Mouse (Mus musculus): Measurements from ENCODE around the gene Coro7.

Gene Coro7

GRCm38 (mm10) chr16:4679121-4680018, at the start of gene Coro7:
TSS of gene Coro7 (minus strand) at chr16:4679777.
- peak; percentile 98 for DNase-seq (ENCODE audit: low read depth, low spot score)

DNA sequence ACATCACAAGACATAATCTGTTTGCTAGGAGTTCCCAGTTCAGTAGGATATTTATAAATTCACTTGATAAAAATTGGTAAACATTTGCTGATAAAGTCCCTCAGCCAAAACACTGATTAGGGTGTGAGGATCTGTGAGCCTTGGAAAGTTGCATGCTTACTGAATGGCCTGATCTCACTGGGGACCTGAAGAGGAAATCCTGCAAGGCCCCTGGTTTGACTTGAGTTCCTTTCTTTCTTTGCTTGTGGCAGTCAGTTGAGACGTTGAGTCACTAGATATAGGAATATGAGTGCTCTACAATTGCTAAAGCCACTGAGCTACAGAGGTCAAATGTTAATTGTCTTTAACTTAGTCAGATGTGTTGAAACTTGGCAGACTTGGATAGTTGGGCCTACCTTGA, 48.4 kb upstream of the Coro7 start:
- DNase-seq (ENCODE audit: low read depth, low spot score), result no peak

GRCm38 (mm10) chr16:4727526-4727925, 47.9 kb upstream of the Coro7 start:
- DNase-seq (ENCODE audit: low read depth, low spot score), result no peak

GRCm38 (mm10) chr16:4726528-4727128, 47.1 kb upstream of the Coro7 start:
- DNase-seq (ENCODE audit: low read depth, low spot score), result peak; percentile 58

DNA sequence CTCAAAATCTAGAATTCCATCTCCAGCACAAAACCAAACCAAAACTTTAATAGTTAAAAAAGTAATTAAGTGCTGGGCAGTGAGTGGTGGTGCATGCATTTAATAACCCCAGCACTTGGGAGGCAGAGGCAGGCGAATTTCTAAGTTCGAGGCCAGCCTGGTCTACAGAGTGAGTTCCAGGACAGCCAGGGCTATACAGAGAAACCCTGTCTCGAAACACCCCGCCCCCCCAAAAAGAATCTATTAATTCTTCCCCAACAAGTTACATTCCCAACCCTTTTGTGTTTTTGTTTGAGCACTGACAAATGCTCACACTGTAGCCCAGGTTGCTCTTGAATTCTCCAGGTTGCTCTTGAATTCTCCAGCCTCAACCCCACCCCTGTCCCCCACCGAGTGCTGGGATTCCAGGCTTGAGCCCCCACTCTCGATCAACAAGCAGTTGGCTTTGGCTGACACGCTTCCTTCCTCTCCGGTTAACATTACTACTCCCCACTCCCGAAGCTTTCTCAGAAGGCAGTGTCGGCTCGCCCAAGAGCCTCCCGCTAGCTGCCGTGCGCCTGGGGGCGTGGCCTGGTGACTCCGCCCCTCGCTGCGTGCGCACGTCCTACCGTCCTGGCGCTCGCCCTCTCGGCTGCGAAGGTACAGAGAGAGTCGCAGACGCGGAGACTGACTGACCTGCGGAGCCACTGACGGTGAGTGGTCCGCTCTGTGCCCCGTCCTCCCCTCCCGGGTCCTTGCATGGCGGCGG, 46.4 kb upstream of the Coro7 start, which contains the start of gene Hmox2:
Gene Hmox2, plus strand, starts transcription at position 582 of the 748 bp plus-strand sequence.
- DNase-seq (ENCODE audit: low read depth, low spot score), result peak; percentile 91

DNA sequence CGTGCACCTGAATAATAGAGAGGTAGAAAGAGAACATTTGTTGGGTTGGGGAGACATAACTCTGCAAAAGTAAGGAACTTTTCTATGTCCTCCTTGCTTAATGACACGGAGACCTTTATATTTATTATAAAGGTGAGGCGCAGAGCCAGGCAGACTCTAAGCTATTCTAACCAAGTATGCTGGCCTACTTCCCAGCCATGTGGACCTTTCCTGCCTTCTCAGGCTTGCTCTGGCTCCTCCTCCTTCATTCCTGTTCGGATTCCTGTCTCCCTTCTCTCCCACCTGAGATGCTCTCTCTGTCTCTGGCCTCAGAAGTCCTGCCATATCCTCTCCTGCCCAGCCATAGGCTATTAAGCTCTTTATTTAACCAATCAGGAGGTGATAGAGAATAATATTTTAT, 45.7 kb upstream of the Coro7 start:
- no peak for DNase-seq (ENCODE audit: low read depth, low spot score)

GRCm38 (mm10) chr16:4722915-4723209, 43.3 kb upstream of the Coro7 start:
- DNase-seq (ENCODE audit: low read depth, low spot score), result no peak

DNA sequence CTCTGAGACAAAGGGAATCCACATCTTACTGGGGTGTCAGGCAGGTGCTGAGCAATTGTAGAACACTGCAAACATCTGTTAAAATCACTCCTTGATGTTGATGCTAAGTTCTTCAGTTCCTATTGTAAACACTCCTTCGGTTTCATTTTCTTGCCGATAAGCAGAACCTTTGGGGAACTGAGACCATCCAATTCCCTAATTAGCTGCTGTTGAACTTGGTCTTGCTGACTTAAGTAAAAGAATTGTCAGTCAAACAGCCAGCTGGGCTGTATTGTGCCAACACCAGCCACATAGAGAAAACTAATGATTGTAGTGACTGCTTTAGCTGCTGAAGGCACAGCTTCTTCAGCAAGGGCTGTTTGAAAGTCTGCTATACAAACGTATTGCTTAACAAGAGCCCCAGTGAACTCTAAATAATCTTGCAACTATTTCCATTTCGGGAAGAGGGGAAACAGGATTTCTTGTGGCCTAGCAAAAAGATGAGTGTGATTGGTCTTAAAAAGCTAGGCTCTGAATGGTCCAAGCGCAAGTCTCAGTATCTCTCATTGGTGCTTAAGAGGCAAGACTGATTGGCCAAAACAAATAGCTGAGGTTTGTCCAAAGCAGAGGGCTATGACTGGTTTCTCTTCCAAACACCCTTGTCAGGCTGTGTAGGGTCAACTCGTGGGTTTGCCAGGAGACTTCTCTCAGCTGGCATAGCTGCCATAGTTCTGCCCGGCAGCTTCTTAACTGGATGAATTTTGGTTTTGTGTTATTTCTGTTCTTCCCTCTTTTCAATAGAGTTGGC, 42.7 kb upstream of the Coro7 start:
- peak; percentile 28 for DNase-seq (ENCODE audit: low read depth, low spot score)

DNA sequence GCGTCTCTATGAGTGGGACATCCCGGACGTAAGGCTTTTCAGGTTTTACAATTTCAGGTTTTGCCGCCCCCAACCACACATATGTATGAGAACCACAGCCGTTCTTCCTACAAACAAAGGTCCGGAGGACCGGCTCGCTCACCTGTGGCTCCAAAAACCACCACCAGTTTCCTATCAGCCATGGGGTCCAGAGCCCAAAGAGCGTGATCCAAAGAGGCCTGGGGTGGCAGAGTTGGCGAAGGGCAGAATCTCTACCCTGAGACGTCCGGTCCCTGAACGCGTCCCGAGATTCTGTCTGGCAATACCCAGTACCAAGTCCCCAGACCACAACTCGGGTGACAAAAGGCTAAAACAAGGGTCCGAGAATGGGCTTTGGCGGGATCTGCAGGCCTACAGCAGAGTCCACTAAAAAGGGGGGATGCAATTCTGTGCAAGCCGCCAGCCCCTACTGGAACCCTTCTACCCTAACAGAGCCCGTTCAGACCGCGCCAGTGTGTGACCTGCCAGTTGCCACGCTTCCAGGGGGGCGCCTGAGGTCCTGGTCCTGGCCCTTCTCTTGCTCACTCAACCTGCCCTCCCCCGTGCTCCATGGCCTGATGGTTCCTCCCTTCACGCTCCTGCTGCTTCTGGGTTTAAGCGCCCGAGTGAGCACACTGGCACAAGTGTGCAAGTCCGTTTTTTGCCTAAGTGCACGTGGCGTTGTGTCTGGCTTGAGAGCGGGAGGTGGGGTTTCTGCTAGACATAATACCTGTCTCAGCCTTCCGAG, 39.4 kb upstream of the Coro7 start, which contains the start of gene Nmral1:
Gene Nmral1, minus strand, starts transcription at position 604 of the 766 bp plus-strand sequence.
- peak; percentile 93 for DNase-seq (ENCODE audit: low read depth, low spot score)

DNA sequence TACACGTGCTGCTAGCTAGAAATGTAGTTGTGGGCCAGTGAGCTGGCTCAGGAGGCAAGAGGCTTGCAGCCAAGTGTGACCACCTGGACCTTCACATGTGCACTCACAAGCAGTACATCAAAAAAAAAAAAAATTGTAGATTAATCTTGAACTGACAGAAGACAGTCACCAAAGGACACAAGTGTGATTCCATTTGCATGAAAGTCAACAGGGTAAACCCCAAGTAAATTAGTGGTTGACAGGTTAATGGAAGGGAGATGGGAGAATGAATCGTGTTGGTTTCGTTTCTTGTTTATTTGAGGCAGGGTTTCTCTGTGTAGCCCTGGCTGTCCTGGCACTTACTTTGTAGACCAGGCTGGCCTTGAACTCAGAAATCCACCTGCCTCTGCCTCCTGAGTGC, 38.3 kb upstream of the Coro7 start:
- no peak for DNase-seq (ENCODE audit: low read depth, low spot score)

DNA sequence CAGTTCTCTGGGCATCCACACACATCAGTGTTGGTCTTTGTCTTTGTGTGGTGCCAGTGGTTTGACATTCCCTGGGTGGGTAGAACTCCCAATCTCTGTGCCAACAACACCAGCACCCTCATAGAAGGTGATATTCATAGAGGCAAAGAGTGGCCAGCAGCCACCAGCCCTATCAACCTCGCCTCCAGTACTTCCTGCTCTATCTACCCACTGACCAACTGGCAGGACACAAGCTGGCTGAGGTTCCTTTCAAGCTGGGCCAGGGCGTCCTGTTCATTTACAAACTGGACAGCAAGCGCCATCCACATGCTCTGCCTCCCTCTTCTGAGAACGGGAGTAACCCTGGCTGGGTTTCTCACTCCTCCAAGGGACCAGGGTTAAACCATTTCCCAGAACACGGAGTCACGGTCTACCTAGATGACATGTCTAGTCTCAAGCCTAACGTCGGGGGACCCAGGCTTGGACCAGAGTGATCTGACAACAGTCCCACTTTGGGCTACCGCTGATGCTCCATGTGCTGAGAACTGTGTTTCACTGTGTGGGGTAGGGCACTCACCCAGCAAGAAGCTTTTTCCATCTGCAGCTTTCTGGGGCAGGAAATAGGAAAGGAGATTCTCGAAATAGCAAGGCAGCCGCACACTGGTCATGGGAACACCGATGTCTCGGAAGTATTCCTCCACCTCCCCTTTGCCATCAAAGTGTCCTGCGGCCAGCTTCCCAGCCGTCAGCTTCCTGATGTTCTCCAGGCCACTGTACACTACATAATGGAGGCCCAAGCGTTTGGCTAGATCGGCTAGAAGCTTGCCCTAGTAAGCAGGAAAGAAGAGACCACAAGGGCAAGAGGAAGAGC, 34.5 kb upstream of the Coro7 start:
- no peak for DNase-seq (ENCODE audit: low read depth, low spot score)

GRCm38 (mm10) chr16:4711173-4711572, 31.6 kb upstream of the Coro7 start:
- DNase-seq (ENCODE audit: low read depth, low spot score), result no peak

DNA sequence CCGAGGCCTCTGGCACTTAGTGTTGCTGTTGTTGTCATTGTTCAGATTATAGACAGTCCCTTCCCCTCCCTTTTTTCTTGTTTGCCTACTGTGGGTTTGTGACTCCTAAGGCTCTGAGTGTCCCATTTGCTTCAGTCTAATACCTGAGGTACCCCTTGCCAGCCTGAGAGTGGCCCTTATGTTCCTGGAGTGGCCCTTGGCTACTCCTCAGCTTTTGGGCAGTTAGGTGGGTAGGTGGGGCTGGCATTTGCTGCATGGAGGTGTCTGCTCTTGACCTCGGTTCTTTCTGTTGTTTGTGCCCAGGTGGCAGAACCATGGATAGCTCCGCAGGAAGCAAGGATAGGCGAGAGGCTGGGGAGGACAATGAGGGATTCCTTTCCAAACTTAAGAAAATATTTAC, 26.0 kb upstream of the Coro7 start:
- DNase-seq (ENCODE audit: low read depth, low spot score), result peak; percentile 40

- no peak for DNase-seq (ENCODE audit: low read depth, low spot score)
Measured at GRCm38 (mm10) chr16:4702646-4703045, 23.1 kb upstream of the Coro7 start.

GRCm38 (mm10) chr16:4701211-4701610, 21.6 kb upstream of the Coro7 start:
- DNase-seq (ENCODE audit: low read depth, low spot score), result no peak

- peak; percentile 41 for DNase-seq (ENCODE audit: low read depth, low spot score)
Measured at GRCm38 (mm10) chr16:4689371-4689770, 9.8 kb upstream of the Coro7 start.

- DNase-seq (ENCODE audit: low read depth, low spot score), result no peak
Measured at GRCm38 (mm10) chr16:4684457-4684791, 4.8 kb upstream of the Coro7 start.

DNA sequence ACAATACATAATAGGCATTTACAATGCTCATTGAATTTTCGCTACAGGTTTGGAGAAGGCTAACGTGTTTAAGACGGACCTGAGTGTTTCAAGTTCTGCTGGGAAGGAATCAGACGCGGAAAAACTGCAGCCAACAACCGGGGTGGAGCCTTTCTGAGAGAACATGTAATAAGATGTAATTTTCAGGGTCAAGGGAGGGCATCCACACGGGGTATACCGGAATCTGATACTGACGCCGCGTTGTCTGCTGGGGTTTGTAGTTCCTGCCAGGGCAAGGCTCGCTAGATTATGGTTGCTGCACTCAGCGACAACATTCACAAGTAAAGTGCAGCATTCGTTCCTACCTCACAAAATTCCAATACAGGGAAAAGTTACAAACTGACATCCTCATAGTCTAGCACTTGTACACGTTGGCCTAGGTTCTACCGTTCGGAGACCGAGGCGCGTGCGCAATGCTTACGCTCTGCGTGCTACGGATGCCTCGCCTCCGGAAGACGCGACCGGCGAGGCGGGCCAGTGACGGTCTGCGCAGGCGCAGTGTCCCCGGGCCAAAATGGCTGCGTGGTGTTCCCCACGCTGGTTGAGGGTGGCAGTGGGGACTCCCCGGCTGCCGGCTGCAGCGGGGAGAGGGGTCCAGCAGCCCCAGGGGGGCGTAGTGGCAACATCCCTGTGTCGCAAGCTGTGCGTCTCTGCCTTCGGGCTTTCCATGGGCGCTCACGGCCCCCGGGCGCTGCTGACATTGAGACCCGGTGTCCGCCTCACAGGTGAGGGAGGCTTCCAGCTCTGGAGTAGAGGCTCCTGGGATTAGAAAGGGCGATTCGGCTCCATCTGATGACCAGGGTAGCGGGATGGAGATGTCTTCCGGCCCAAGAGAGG, 4.2 kb upstream of the Coro7 start:
- peak; percentile 94 for DNase-seq (ENCODE audit: low read depth, low spot score)

- DNase-seq (ENCODE audit: low read depth, low spot score), result no peak
Measured at GRCm38 (mm10) chr16:4683193-4683580, 3.6 kb upstream of the Coro7 start.

All from R1 (cell line).